ENCODE assay signal across 27 mouse cellular contexts in the genomic region with DNA sequence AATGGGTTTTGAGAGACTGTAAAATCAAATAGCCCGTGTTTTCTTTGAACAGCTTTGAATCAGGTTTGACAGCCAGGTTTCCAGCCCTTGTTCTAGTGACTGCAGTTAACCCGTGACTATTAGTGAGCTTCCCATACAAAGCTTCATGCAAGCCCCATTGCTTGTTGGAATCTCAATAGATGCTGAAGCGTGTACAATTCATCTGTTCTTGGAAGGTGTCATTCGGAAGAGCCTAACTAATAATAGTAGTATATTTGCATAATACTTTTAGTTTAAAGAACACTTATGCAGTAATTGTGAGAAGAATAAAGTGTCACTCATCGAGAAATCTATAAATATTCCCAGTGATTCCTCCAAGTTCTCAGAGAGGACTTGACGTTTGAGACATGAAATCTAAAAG.
"Had no signal": no experiment of that assay in that cellular context is flagged by ENCODE, and none has a peak within 500 bp of the region (broad histone marks: within the 10 kb centered on the region; RNA-seq: fewer than 3 reads in every experiment).

No protein-coding gene starts in this region.

- H3K4me2 ChIP-seq: heart, embryonic 12.5 days; hindbrain, embryonic 12.5 days; hindbrain, embryonic 14.5 days; intestine, embryonic 15.5 days; limb, embryonic 13.5 days; limb, embryonic 15.5 days; liver, embryonic 12.5 days had no signal

- H3K27me3 ChIP-seq: heart, embryonic 12.5 days; hindbrain, embryonic 12.5 days; intestine, embryonic 15.5 days; limb, embryonic 13.5 days; limb, embryonic 15.5 days; liver, embryonic 12.5 days had no signal

- H3K4me1 ChIP-seq: heart, embryonic 10.5 days; heart, embryonic 12.5 days; hindbrain, embryonic 10.5 days; hindbrain, embryonic 12.5 days; intestine, embryonic 15.5 days; limb, embryonic 13.5 days; limb, embryonic 15.5 days; liver, embryonic 12.5 days had no signal

- H3K27ac ChIP-seq: gastrocnemius, adult 2 months; heart, embryonic 10.5 days; hindbrain, embryonic 10.5 days; hindbrain, embryonic 12.5 days; hindbrain, embryonic 14.5 days; intestine, embryonic 15.5 days; limb, embryonic 13.5 days; limb, embryonic 15.5 days; liver, embryonic 12.5 days; liver, embryonic 14.5 days had no signal

- H3K9me3 ChIP-seq: heart, embryonic 10.5 days; heart, embryonic 12.5 days; hindbrain, embryonic 10.5 days; hindbrain, embryonic 12.5 days; intestine, embryonic 15.5 days; limb, embryonic 13.5 days; limb, embryonic 15.5 days; liver, embryonic 12.5 days had no signal

- H3K4me3 ChIP-seq: gastrocnemius, adult 2 months; heart, embryonic 10.5 days; heart, embryonic 12.5 days; hindbrain, embryonic 10.5 days; hindbrain, embryonic 12.5 days; intestine, embryonic 15.5 days; limb, embryonic 13.5 days; limb, embryonic 15.5 days; liver, embryonic 12.5 days had no signal

- H3K9ac ChIP-seq: heart, embryonic 12.5 days; hindbrain, embryonic 12.5 days; hindbrain, embryonic 14.5 days; intestine, embryonic 15.5 days; limb, embryonic 13.5 days; limb, embryonic 15.5 days; liver, embryonic 12.5 days; liver, embryonic 14.5 days had no signal

- H3K36me3 ChIP-seq: heart, embryonic 10.5 days; heart, embryonic 12.5 days; hindbrain, embryonic 10.5 days; hindbrain, embryonic 12.5 days; intestine, embryonic 15.5 days; limb, embryonic 13.5 days; limb, embryonic 15.5 days; liver, embryonic 12.5 days had no signal

- ATAC-seq: hindbrain, embryonic 16.5 days; inflammation-experienced regulatory T-cells, adult 6 months; intestine, embryonic 15.5 days; intestine, postnatal 0 days; liver, embryonic 12.5 days had no signal

- DNase-seq: gastrocnemius, adult 2 months; gastrocnemius, postnatal 10 days; gastrocnemius, postnatal 25 days; heart, adult 18-20 months; heart, postnatal 10 days; heart, postnatal 4 days; kidney, adult 18-20 months; kidney, adult 8-10 months; kidney, postnatal 10 days; kidney, postnatal 25 days; kidney, postnatal 4 days; layer of hippocampus, adult 9-11 months; layer of hippocampus, postnatal 36 days; left cerebral cortex, postnatal 4 days had no signal
